Mouse (Mus musculus): ENCODE measurements around the gene Dgkd. TPM values are rescaled to one million over a fixed set of nuclear protein-coding genes. Genes with fewer than 3 reads are reported as not detected.
"Not testable (repeated sequence)": the region's sequence is repeated elsewhere in the genome, so short reads cannot be mapped to it uniquely, and the experiment has no call there.

The Dgkd gene
- polyA plus RNA-seq (2015; fragmentation: Nextera tagmentation; extraction: Ambion mirVana) = 42.7 and 44.7 TPM in 2 replicates

DNA sequence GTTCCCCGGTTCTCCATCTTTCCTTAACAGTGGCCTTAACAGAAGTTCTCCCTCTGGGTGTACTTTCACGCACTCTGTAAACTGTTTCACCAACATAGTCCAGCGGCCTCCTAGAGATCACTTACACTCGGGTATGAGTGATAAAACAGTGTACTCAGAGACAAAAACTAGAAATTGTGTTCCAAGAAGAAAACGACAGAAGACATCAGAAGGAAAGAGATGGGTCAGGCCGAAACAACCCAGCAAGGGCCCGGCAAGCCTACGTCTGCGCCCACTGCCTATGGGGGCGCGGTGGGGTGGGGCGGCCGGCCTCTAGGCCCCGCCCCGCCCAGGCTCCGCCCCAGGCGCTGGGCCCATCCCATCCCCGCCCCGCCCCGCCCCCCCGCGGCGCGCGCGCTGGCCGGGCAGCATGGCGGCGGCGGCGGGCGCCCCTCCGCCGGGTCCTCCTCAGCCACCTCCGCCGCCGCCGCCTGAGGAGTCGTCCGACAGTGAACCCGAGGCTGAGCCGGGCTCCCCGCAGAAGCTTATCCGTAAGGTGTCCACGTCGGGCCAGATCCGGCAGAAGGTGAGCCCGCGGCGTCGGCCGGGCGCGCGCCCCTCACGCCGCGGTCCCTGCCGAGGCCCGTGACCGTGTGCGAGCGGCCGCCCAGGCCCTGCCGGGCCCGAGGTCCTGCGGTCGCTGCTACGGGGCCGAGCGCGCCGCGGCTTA lies at the start of gene Dgkd:
TSS of gene Dgkd (plus strand) at position 396 of the 709 bp plus-strand sequence.
- peak within 1 kb of the TSS; percentile 94 for H3K9ac ChIP-seq
- H3K4me2 ChIP-seq = peak within 1 kb of the TSS; percentile 76
- WGBS = 2% methylated on average over 42 of the region's 74 CpGs
- H3K36me3 ChIP-seq = no peaks in the 10 kb centered on the region
- no peaks in the 10 kb centered on the region for H3K27me3 ChIP-seq
- H3K27ac ChIP-seq = peak within 1 kb of the TSS; percentile 82
- no peaks in the 10 kb centered on the region for H3K9me3 ChIP-seq
- peaks cover 37% of the 10 kb centered on the region for H3K4me1 ChIP-seq (replicated peaks)
- peak; percentile 93 for ATAC-seq (ENCODE audit: low FRiP score)
- peak within 1 kb of the TSS; percentile 96 for H3K4me3 ChIP-seq

DNA sequence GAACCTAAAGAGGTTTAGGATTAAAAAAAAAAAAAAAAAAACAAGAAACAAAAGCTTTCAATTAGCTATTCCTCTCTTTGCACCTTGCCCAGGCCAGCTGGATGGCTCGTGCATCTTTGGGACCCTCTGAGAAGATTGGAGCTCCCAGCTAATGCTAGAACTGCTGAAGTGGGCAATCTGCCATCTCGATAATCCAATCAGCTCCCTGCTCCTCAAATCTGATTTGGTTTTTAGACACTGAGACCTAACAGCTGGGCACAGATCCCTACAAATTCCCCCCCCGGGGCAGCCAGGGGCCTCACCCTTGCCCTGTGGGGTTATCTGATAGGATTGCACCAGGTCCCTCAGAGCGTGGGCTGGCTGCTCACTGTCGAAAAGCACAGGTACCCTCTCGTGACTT lies 49.5 kb upstream of the Dgkd start, which contains the start of gene Sag:
TSS of gene Sag (plus strand) at position 105 of the 400 bp plus-strand sequence.
- Histone ChIP-seq H3K9ac (no peak within 1 kb of the TSS), H3K27me3 (no peaks in the 10 kb centered on the region), H3K36me3 (no peaks in the 10 kb centered on the region), H3K4me1 (replicated peaks) (no peaks in the 10 kb centered on the region), H3K4me3 (no peak within 1 kb of the TSS), H3K27ac (no peak within 1 kb of the TSS), H3K9me3 (no peaks in the 10 kb centered on the region), H3K4me2 (no peak within 1 kb of the TSS)
- WGBS = 82% methylated on average over 6 of the region's 6 CpGs
- no peak for ATAC-seq (ENCODE audit: low FRiP score)

DNA sequence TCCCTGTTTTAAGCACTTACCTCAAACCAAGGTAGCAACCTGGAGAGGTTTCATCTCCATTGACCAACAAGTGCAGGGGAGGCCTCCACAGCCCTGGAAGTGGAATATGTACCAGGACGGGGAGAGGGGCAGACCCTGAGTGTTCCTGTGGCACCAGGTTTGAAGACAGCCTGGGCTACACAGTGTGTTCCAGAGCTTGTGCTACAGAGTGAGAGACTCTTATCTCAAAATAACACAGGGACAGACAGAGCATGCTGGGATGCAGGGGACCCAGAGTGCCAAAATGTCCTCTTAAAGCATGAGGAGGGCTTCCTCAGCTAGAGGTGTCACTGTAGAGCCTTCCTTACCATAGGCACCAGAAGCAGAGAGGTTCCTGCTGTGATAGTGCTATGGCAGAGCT lies 45.3 kb upstream of the Dgkd start:
- no peak for ATAC-seq (ENCODE audit: low FRiP score)
- no peak overlapping the region for H3K4me3 ChIP-seq
- H3K9ac ChIP-seq = no peak overlapping the region
- H3K9me3 ChIP-seq = no peaks in the 10 kb centered on the region
- 83% methylated on average over 1 of the region's 1 CpGs for WGBS
- no peak overlapping the region for H3K27ac ChIP-seq
- no peaks in the 10 kb centered on the region for H3K36me3 ChIP-seq
- no peaks in the 10 kb centered on the region for H3K27me3 ChIP-seq
- H3K4me1 ChIP-seq (replicated peaks) = no peaks in the 10 kb centered on the region
- no peak overlapping the region for H3K4me2 ChIP-seq

DNA sequence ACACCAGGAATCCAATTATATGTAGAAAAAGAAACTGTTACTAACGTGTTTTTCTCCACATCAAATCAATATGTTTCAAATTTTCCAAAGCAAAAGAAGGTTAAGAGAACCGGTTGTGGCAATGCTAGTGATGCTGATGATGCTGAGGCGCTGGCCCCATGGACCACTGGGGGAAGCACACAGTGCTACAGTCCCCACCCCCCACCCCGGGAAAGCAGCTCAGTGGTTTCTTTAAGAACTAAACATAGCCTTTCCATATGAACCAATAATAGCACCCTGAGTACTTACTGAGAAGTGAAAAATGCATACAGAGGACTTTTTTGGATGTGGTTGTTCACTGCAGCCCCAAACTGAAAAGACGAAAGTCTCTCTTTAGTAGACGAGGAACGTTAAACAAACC lies 41.7 kb upstream of the Dgkd start:
- Histone ChIP-seq H3K4me3 (no peak overlapping the region), H3K36me3 (no peaks in the 10 kb centered on the region), H3K4me2 (no peak overlapping the region), H3K27ac (no peak overlapping the region), H3K4me1 (replicated peaks) (no peaks in the 10 kb centered on the region), H3K27me3 (no peaks in the 10 kb centered on the region), H3K9ac (no peak overlapping the region), H3K9me3 (no peaks in the 10 kb centered on the region)
- 87% methylated on average over 7 of the region's 7 CpGs for WGBS
- no peak for ATAC-seq (ENCODE audit: low FRiP score)

DNA sequence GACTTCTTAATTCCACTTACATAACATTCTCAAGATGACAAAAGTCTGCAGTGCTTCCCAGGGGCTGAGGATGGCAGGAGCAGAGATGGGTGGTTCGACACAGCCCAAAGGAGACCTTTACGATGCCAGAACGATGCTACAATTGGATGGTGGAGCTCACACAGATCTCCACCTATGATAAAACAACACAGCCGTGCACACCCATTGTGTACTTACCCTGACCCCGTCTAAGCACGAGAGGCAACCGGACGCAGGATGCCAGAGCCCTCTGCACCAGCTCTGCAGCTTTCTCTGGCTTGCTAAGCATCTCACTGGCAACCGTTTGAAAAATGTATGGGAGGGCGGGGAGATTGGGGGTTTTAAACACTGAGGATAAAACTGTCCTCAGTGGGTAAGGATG lies 41.0 kb upstream of the Dgkd start:
- Histone ChIP-seq H3K9me3 (no peaks in the 10 kb centered on the region), H3K27ac (no peak overlapping the region), H3K36me3 (no peaks in the 10 kb centered on the region), H3K27me3 (no peaks in the 10 kb centered on the region), H3K4me1 (replicated peaks) (no peaks in the 10 kb centered on the region), H3K4me2 (no peak overlapping the region), H3K9ac (no peak overlapping the region), H3K4me3 (no peak overlapping the region)
- no peak for ATAC-seq (ENCODE audit: low FRiP score)
- WGBS = 84% methylated on average over 10 of the region's 10 CpGs

DNA sequence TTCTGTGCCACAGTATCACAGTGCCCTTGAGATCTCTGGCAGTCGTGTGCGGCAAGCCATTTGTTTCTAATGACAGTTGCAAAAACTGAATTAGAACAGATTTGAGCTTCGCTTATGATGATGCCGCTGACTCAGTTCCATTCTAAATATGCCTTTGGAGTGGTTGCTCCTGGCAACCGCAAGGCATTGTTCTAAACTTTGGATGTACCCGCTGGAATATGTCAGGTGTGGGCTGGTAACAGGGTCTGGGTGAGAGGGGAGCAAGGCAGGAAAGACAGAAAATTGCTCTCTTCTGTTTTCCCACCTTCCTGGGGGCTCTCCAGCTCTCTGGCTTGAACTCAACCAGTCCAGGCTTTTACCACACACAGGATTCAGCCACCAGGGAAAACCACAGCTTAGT lies 39.9 kb upstream of the Dgkd start:
- 75% methylated on average over 6 of the region's 6 CpGs for WGBS

DNA sequence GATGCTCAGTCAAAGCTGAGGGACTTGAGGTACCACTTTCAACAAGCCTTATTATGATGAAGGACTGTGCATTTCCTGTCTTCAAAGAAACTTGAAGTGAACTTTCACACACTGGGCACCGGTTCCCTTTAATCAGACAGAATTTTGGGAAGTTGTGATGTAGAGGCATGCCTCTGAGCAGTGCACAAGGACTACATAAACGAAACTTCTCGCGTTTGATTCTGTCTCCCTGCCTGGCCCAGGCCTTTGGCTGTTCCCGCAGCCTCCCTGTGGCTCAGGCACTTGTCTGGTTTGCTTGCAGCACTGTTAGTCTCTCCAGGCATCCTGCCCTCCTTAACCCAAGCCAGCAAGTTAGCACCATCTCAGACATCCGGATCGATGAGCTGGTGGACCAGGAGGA lies 39.4 kb upstream of the Dgkd start:
- Histone ChIP-seq H3K4me3 (no peak overlapping the region), H3K9ac (no peak overlapping the region), H3K27ac (no peak overlapping the region), H3K9me3 (no peaks in the 10 kb centered on the region), H3K36me3 (no peaks in the 10 kb centered on the region), H3K4me2 (no peak overlapping the region), H3K4me1 (replicated peaks) (no peaks in the 10 kb centered on the region), H3K27me3 (no peaks in the 10 kb centered on the region)
- WGBS = 69% methylated on average over 7 of the region's 7 CpGs
- no peak for ATAC-seq (ENCODE audit: low FRiP score)

More for the DNA sequence above, 39.9 kb upstream of the Dgkd start:
- H3K4me2 ChIP-seq = no peak overlapping the region
- H3K27ac ChIP-seq = no peak overlapping the region
- H3K4me3 ChIP-seq = no peak overlapping the region
- ATAC-seq (ENCODE audit: low FRiP score) = no peak
- H3K9ac ChIP-seq = no peak overlapping the region
- H3K4me1 ChIP-seq (replicated peaks) = no peaks in the 10 kb centered on the region
- H3K36me3 ChIP-seq = no peaks in the 10 kb centered on the region
- no peaks in the 10 kb centered on the region for H3K27me3 ChIP-seq
- H3K9me3 ChIP-seq = no peaks in the 10 kb centered on the region

DNA sequence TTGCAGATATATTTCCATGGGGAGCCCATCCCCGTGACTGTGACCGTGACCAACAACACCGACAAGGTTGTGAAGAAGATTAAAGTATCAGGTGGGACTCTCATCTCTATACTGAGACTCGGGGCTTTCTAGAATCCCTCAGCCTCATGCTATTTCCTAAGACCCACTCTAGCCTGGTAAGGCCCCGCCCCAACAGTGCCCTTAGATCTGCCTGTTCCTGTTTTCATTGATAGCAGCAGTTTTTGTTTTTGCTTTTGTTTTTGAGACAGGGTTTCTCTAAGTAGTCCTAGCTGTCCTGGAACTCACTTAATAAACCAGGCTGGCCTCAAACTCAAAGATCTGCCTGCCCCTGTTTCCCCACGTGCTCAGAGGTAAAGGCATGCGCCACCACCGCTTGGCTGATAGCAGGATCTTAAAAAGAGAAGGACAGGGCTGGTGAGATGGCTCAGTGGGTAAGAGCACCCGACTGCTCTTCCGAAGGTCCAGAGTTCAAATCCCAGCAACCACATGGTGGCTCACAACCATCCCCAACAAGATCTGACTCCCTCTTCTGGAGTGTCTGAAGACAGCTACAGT lies 28.6 kb upstream of the Dgkd start:
- Histone ChIP-seq H3K27ac (no peak overlapping the region), H3K9ac (no peak overlapping the region), H3K9me3 (no peaks in the 10 kb centered on the region), H3K4me2 (no peak overlapping the region), H3K36me3 (no peaks in the 10 kb centered on the region), H3K4me3 (no peak overlapping the region), H3K4me1 (replicated peaks) (peaks cover 7% of the 10 kb centered on the region; the same call in 1 of the 2 replicates), H3K27me3 (no peaks in the 10 kb centered on the region)
- WGBS = 92% methylated on average over 10 of the region's 10 CpGs
- ATAC-seq (ENCODE audit: low FRiP score) = no peak

DNA sequence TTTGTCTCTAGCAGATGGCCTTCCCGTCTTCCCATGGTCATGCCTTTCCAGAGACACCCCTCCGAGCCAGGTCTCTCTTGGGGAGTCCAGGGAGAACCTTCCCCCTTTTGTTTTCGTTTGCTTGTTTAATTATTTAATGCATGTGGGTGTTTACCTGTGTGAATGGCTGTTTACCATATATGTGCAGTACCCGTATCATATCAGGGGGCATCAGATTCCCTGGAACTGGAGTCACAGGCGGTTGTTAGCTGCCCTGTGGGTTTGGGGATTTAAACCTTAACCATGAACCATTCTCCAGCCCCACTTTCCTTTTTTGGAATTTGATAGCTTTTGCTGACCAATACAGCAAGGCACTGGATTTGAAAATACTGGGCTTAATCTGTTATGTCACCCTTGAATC lies 27.8 kb upstream of the Dgkd start:
- no peaks in the 10 kb centered on the region for H3K9me3 ChIP-seq
- peaks cover 11% of the 10 kb centered on the region; the same call in 1 of the 2 replicates for H3K4me1 ChIP-seq (replicated peaks)
- H3K36me3 ChIP-seq = no peaks in the 10 kb centered on the region
- no peak overlapping the region for H3K27ac ChIP-seq
- ATAC-seq (ENCODE audit: low FRiP score) = no peak
- no peak overlapping the region for H3K4me3 ChIP-seq
- no peaks in the 10 kb centered on the region for H3K27me3 ChIP-seq
- no peak overlapping the region for H3K4me2 ChIP-seq
- WGBS = 89% methylated on average over 5 of the region's 5 CpGs
- H3K9ac ChIP-seq = no peak overlapping the region

DNA sequence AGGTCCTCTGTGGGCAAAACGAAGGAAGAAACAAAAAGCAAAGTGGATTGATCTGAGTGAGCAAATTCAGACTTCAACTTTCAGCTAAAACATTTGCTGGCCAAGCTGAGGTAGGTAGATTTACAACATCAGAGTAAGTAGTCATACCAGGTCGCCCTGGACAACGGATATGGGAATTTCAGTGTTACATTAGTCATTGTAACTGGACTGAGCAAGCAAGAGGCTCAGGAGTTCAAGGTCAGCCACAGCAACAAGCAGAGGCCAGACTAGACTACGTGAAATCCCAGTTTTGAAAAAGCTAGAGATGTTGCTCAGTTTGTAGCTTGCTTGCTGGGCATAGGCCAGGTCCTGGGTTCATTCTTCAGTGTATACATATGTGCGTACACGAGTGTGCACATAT lies 27.1 kb upstream of the Dgkd start:
- ATAC-seq (ENCODE audit: low FRiP score) = no peak
- 90% methylated on average over 6 of the region's 6 CpGs for WGBS
- no peaks in the 10 kb centered on the region for H3K27me3 ChIP-seq

DNA sequence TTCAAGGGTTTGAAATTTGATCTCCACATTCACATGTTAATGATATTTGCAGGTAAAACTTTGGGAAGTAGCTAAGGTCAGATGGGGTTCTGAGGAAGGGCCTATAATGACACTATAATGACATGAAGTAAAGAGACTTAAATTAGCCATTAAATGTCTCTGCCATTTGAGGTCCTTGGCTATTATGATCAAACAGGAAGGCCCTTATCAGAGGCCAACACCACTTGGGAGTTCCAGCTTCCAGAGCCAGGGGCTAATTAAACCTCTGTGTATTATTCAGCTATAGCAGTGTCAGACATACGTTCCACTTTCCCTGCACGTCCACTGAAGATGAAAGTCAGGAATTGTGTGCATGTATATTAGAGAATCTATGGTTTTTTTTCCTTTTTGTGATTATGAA lies 26.6 kb upstream of the Dgkd start:
- no peak overlapping the region for H3K27ac ChIP-seq
- H3K4me3 ChIP-seq = no peak overlapping the region
- H3K4me1 ChIP-seq (replicated peaks) = peaks cover 11% of the 10 kb centered on the region; the same call in 1 of the 2 replicates
- no peaks in the 10 kb centered on the region for H3K36me3 ChIP-seq
- no peak overlapping the region for H3K9ac ChIP-seq
- ATAC-seq (ENCODE audit: low FRiP score) = no peak
- H3K27me3 ChIP-seq = no peaks in the 10 kb centered on the region
- no peaks in the 10 kb centered on the region for H3K9me3 ChIP-seq
- 73% methylated on average over 2 of the region's 2 CpGs for WGBS
- no peak overlapping the region for H3K4me2 ChIP-seq

More for the DNA sequence above, 27.1 kb upstream of the Dgkd start:
- no peaks in the 10 kb centered on the region for H3K36me3 ChIP-seq
- H3K27ac ChIP-seq = no peak overlapping the region
- peaks cover 11% of the 10 kb centered on the region; the same call in 1 of the 2 replicates for H3K4me1 ChIP-seq (replicated peaks)
- no peaks in the 10 kb centered on the region for H3K9me3 ChIP-seq
- no peak overlapping the region for H3K9ac ChIP-seq
- no peak overlapping the region for H3K4me3 ChIP-seq
- H3K4me2 ChIP-seq = no peak overlapping the region

DNA sequence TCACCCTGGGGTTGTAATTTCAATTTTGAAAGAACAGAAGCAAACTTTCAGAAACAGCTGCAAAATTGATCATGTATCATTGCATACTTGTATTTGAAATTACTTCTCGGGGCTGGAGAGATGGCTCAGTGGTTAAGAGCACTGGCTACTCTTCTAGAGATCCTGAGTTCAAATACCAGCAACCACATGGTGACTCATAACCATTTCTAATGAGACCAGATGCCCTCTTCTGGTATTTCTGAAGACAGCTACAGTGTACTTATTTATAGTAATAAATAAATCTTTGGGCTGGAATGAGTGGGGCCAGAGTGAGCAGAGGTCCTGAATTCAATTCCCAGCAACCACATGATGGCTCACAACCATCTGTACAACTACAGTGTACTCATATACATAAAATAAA lies 25.6 kb upstream of the Dgkd start:
- not testable (repeated sequence) for H3K4me3 ChIP-seq; H3K36me3 ChIP-seq; H3K27ac ChIP-seq; H3K9ac ChIP-seq; H3K9me3 ChIP-seq; H3K4me2 ChIP-seq; H3K27me3 ChIP-seq; ATAC-seq (ENCODE audit: low FRiP score)
- 87% methylated on average over 1 of the region's 1 CpGs for WGBS
- peaks cover 11% of the 10 kb centered on the region; the same call in 1 of the 2 replicates for H3K4me1 ChIP-seq (replicated peaks)

DNA sequence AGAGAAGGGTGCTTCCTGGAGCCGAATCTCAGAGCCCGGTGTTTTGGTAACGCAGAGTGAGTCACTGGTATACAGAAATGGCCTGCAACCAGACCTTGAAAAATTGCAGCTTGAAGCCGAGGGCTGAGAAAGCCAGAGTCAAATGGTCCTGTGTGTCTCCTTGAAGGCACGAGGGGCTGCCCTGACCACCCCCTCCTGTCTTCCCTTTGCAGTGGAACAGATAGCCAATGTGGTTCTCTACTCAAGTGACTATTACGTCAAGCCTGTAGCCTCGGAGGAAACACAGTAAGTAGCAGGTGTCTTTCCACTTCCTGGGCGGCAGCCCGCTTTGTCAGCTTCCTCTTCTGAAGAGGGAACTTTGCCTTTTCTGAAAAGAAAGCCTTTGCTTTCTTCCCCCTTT lies 24.9 kb upstream of the Dgkd start:
- no peak overlapping the region for H3K9ac ChIP-seq
- 80% methylated on average over 9 of the region's 9 CpGs for WGBS
- no peak overlapping the region for H3K4me2 ChIP-seq
- H3K36me3 ChIP-seq = no peaks in the 10 kb centered on the region
- H3K9me3 ChIP-seq = no peaks in the 10 kb centered on the region
- H3K4me1 ChIP-seq (replicated peaks) = peaks cover 11% of the 10 kb centered on the region; the same call in 1 of the 2 replicates
- no peak overlapping the region for H3K27ac ChIP-seq
- no peak for ATAC-seq (ENCODE audit: low FRiP score)
- H3K4me3 ChIP-seq = no peak overlapping the region
- H3K27me3 ChIP-seq = no peaks in the 10 kb centered on the region

Data from hindbrain, embryonic 13.5 days (tissue).